Mouse (Mus musculus): ENCODE data around the gene Ylpm1. TPM values are rescaled to one million over a fixed set of nuclear protein-coding genes. Genes with fewer than 3 reads are reported as not detected.

The Ylpm1 gene
- polyA plus RNA-seq, 1 experiment from 2014 or later = 26.2 TPM

DNA sequence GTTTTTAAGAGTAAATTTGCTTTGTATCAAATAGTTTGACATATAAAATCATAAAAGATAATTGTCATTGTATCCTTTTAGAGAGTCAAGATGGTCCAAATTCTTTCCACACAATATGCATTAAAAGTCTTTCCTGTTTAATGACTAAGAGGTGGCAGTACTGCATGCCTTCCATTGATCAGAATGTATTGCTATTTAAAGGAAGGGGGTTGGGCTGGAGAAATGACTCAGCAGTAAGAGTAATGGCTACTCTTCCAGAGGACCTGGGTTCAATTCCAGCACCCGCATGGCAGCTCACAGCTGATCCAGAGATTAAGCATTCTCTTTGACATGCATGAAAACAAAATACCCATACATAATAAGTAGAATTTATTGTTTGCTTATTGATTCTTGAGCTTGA lies 25.9 kb downstream of the Ylpm1 start:
- H3K9ac ChIP-seq = no peak overlapping the region
- WGBS = 91% methylated on average over 1 of the region's 1 CpGs
- H3K9me3 ChIP-seq = no peaks in the 10 kb centered on the region
- peaks cover 13% of the 10 kb centered on the region; the same call in 1 of the 2 replicates for H3K36me3 ChIP-seq
- no peak overlapping the region for H3K4me3 ChIP-seq
- H3K4me2 ChIP-seq = no peak overlapping the region
- H3K27ac ChIP-seq = no peak overlapping the region
- H3K27me3 ChIP-seq = no peaks in the 10 kb centered on the region
- ATAC-seq (ENCODE audit: insufficient number of reproducible peaks, low FRiP score, low TSS enrichment, low read depth) = no peak
- H3K4me1 ChIP-seq = no peaks in the 10 kb centered on the region

DNA sequence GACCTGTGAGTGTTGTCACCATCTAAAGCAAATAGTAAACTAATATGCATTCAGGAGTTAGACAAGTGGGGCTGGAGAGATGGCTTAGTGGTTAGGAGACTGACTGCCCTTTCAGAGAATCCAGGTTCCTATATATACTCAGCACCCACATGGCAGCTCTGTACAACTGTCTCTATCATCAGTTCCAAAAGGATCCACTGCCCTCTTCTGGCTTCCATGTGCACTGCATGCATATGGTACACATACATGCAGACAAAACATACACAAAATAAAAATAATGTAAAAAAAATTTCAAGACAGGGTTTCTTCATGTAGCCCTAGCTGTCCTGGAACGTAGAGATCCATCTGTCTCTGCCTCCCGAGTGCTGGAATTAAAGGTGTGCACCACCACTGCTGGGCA lies 36.6 kb downstream of the Ylpm1 start:
- Histone ChIP-seq H3K4me3 (no peak overlapping the region), H3K36me3 (peaks cover 46% of the 10 kb centered on the region), H3K27ac (no peak overlapping the region), H3K4me1 (no peaks in the 10 kb centered on the region), H3K9ac (no peak overlapping the region), H3K4me2 (no peak overlapping the region), H3K27me3 (no peaks in the 10 kb centered on the region), H3K9me3 (no peaks in the 10 kb centered on the region)
- no peak for ATAC-seq (ENCODE audit: insufficient number of reproducible peaks, low FRiP score, low TSS enrichment, low read depth)
- 99% methylated on average over 2 of the region's 2 CpGs for WGBS

DNA sequence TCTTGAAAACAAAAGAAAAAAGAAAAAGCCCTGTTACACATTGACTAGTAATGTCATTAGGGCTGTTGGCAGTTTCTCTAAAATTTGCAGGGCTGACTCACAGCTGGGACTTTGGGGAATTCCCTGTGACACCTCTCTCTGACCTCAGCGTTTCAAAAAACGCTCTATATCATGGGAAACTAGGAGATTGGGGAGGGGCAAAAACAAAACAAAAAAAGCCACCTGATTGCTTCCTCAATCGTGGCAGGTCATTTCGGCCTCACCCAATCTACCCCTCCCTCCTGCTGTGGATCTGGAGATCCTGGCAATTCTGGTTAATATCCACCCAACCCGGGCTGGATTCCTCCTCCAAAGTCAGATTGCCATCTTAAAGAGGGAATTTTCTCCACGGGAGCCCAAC lies 55.1 kb downstream of the Ylpm1 start:
- Histone ChIP-seq H3K4me3 (no peak overlapping the region), H3K9me3 (no peaks in the 10 kb centered on the region), H3K36me3 (peaks cover 58% of the 10 kb centered on the region), H3K4me1 (no peaks in the 10 kb centered on the region), H3K4me2 (no peak overlapping the region), H3K27ac (no peak overlapping the region), H3K27me3 (no peaks in the 10 kb centered on the region), H3K9ac (no peak overlapping the region)
- no peak for ATAC-seq (ENCODE audit: insufficient number of reproducible peaks, low FRiP score, low TSS enrichment, low read depth)
- WGBS = 83% methylated on average over 6 of the region's 6 CpGs

GRCm38 (mm10) chr12:85071043-85071442 lies 74.9 kb downstream of the Ylpm1 start:
- no peak for ATAC-seq (ENCODE audit: insufficient number of reproducible peaks, low FRiP score, low TSS enrichment, low read depth)
- no peak overlapping the region for H3K4me3 ChIP-seq
- no peaks in the 10 kb centered on the region for H3K27me3 ChIP-seq
- no peaks in the 10 kb centered on the region for H3K9me3 ChIP-seq
- H3K4me1 ChIP-seq = no peaks in the 10 kb centered on the region
- no peak overlapping the region for H3K4me2 ChIP-seq
- no peak overlapping the region for H3K27ac ChIP-seq
- H3K36me3 ChIP-seq = peaks cover 46% of the 10 kb centered on the region
- H3K9ac ChIP-seq = no peak overlapping the region

- WGBS = 86% methylated on average over 3 of the region's 3 CpGs
- Histone ChIP-seq H3K27me3 (no peaks in the 10 kb centered on the region), H3K27ac (no peak overlapping the region), H3K36me3 (peaks cover 22% of the 10 kb centered on the region), H3K9me3 (no peaks in the 10 kb centered on the region), H3K4me2 (no peak overlapping the region), H3K9ac (no peak overlapping the region), H3K4me3 (no peak overlapping the region), H3K4me1 (no peaks in the 10 kb centered on the region)
- ATAC-seq (ENCODE audit: insufficient number of reproducible peaks, low FRiP score, low TSS enrichment, low read depth) = no peak
Measured at GRCm38 (mm10) chr12:85077100-85077499, 81.0 kb downstream of the Ylpm1 start.

GRCm38 (mm10) chr12:85084257-85084656 lies 88.1 kb downstream of the Ylpm1 start:
- Histone ChIP-seq H3K27ac (no peak overlapping the region), H3K27me3 (no peaks in the 10 kb centered on the region), H3K4me2 (no peak overlapping the region), H3K4me3 (no peak overlapping the region), H3K9me3 (no peaks in the 10 kb centered on the region), H3K4me1 (0 out of 2 replicates have a peak, but pooled peaks cover 4% of the 10 kb centered on the region), H3K36me3 (peaks cover 27% of the 10 kb centered on the region), H3K9ac (no peak overlapping the region)
- WGBS = 79% methylated on average over 2 of the region's 2 CpGs
- no peak for ATAC-seq (ENCODE audit: insufficient number of reproducible peaks, low FRiP score, low TSS enrichment, low read depth)

DNA sequence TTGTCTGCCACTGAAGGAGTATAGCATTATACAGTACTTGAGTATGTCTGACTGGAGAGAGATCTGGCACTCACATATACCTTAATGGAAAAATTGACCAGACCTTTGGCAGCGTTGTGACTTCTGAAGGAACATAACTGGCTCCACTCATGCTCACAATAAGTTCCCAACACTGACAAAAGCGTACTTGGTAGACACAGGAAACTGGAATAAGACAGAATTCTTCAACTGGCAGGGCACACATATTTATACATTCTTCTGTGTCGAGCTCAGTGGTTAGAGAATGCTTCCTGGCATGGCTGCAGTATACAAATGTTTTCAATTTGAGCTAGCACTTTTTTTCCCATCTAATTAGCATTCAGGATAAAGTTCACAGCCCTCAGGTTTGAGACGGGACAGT lies 88.8 kb downstream of the Ylpm1 start:
- ATAC-seq (ENCODE audit: insufficient number of reproducible peaks, low FRiP score, low TSS enrichment, low read depth) = no peak
- Histone ChIP-seq H3K4me1 (0 out of 2 replicates have a peak, but pooled peaks cover 4% of the 10 kb centered on the region), H3K9me3 (no peaks in the 10 kb centered on the region), H3K36me3 (peaks cover 32% of the 10 kb centered on the region), H3K27ac (no peak overlapping the region), H3K27me3 (no peaks in the 10 kb centered on the region), H3K4me2 (no peak overlapping the region), H3K9ac (no peak overlapping the region), H3K4me3 (no peak overlapping the region)
- 62% methylated on average over 4 of the region's 4 CpGs for WGBS

DNA sequence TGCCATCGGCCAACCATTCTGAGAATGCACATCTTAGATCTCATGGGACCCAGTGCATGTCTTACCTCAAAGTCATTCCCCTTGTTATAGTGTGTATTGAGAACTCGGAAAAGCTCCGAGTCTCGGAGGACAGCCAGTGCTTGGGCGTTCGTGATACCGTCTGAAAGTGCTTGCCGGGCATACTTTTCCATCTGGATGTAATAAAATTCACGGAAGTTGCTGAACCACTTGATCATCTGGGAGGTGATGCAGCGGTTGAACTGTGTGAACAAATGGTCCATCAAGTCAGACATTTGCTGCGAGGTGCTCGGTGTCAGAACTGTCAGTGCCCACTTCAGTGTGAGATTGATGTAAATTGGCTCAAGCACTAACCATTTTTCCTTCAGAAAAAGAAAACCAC lies 91.7 kb downstream of the Ylpm1 start:
- H3K4me2 ChIP-seq = no peak overlapping the region
- peaks cover 32% of the 10 kb centered on the region for H3K36me3 ChIP-seq
- H3K9ac ChIP-seq = no peak overlapping the region
- 44% methylated on average over 12 of the region's 12 CpGs for WGBS
- H3K27ac ChIP-seq = no peak overlapping the region
- H3K27me3 ChIP-seq = no peaks in the 10 kb centered on the region
- H3K4me1 ChIP-seq = 0 out of 2 replicates have a peak, but pooled peaks cover 4% of the 10 kb centered on the region
- H3K9me3 ChIP-seq = no peaks in the 10 kb centered on the region
- H3K4me3 ChIP-seq = no peak overlapping the region
- no peak for ATAC-seq (ENCODE audit: insufficient number of reproducible peaks, low FRiP score, low TSS enrichment, low read depth)

DNA sequence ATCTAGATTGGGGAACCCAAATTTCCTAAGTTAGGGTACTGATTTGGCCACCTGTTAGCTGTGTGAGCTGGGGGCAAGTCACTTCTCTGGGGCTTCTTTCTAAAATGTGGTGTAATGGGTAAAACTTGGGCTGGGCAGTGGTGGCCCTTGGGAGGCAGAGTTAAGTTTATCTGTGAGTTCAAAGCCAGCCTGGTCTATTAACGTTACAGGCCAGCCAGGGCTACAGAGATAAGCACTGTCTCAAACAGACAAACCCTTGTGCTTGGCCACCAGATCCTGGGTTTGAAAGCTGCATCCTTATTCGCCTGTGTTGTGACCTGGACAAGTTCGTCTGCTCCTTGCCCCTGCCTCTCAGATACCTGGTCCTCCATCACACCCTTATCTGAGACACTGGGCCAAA lies 95.1 kb downstream of the Ylpm1 start:
- Histone ChIP-seq H3K9ac (no peak overlapping the region), H3K9me3 (no peaks in the 10 kb centered on the region), H3K27ac (no peak overlapping the region), H3K4me1 (peaks cover 25% of the 10 kb centered on the region), H3K4me3 (no peak overlapping the region), H3K4me2 (no peak overlapping the region), H3K27me3 (no peaks in the 10 kb centered on the region), H3K36me3 (peaks cover 32% of the 10 kb centered on the region)
- no peak for ATAC-seq (ENCODE audit: insufficient number of reproducible peaks, low FRiP score, low TSS enrichment, low read depth)
- WGBS = 88% methylated on average over 3 of the region's 3 CpGs

DNA sequence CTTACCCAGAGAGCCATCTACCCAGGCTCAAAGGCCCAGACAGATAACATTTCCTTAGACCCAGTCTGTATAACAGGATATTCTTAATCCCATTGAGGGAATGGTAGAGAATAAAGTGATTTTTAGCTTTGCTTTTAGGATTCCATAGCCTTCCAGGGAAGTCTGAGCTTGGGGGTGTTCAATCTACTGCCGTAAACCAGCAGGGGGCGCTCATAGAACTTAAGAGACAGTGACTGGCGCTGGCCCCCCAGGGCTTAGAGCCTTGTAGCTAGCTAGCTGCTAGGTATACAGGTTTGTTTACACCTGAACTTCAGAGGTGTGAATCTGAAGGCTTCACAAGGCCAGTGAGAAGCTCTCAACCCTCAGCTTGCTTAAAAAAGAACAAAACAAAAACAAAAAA lies 96.1 kb downstream of the Ylpm1 start:
- Histone ChIP-seq H3K4me3 (no peak overlapping the region), H3K27ac (no peak overlapping the region), H3K27me3 (no peaks in the 10 kb centered on the region), H3K9ac (no peak overlapping the region), H3K9me3 (no peaks in the 10 kb centered on the region), H3K4me1 (peaks cover 29% of the 10 kb centered on the region), H3K4me2 (no peak overlapping the region), H3K36me3 (peaks cover 25% of the 10 kb centered on the region; the same call in 1 of the 2 replicates)
- 10% methylated on average over 3 of the region's 3 CpGs for WGBS
- ATAC-seq (ENCODE audit: insufficient number of reproducible peaks, low FRiP score, low TSS enrichment, low read depth) = no peak

- no peak overlapping the region for H3K4me3 ChIP-seq
- H3K27ac ChIP-seq = peak overlapping the region; percentile 57
- peak; percentile 33; the same call in 1 of the 2 replicates for ATAC-seq (ENCODE audit: insufficient number of reproducible peaks, low FRiP score, low TSS enrichment, low read depth)
- peak overlapping the region; percentile 20; the same call in 1 of the 2 replicates for H3K4me2 ChIP-seq
- no peaks in the 10 kb centered on the region for H3K27me3 ChIP-seq
- H3K4me1 ChIP-seq = peaks cover 25% of the 10 kb centered on the region
- H3K36me3 ChIP-seq = peaks cover 8% of the 10 kb centered on the region; the same call in 1 of the 2 replicates
- no peaks in the 10 kb centered on the region for H3K9me3 ChIP-seq
- no peak overlapping the region for H3K9ac ChIP-seq
- 16% methylated on average over 14 of the region's 14 CpGs for WGBS
Measured at GRCm38 (mm10) chr12:85094010-85094409, 97.9 kb downstream of the Ylpm1 start.

DNA sequence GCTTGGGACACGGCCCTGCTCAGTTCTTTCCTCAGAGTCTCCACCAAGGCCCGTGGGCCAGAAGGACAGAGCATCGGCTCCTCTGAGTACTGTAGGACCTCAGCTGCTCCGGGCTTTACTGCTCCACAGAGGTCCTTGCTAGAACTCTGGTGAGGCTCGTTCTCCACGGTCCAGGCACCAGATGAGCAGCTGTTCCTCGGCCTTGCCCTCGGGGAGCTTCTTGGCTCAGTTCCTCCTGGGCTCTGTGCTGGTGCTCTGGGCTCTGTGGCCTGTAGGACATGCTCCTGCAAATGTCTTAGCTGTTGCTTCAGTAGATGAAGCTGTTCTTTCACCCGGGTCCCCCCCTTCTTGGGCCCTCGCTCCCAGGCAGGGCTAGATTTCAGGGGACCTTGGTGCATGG lies 98.6 kb downstream of the Ylpm1 start:
- Histone ChIP-seq H3K9ac (no peak overlapping the region), H3K36me3 (peaks cover 1% of the 10 kb centered on the region; the same call in 1 of the 2 replicates), H3K9me3 (no peaks in the 10 kb centered on the region), H3K4me1 (peaks cover 25% of the 10 kb centered on the region), H3K27ac (peak overlapping the region; percentile 57; the same call in 1 of the 2 replicates), H3K4me3 (no peak overlapping the region), H3K4me2 (no peak overlapping the region), H3K27me3 (no peaks in the 10 kb centered on the region)
- ATAC-seq (ENCODE audit: insufficient number of reproducible peaks, low FRiP score, low TSS enrichment, low read depth) = no peak
- WGBS = 60% methylated on average over 10 of the region's 10 CpGs

DNA sequence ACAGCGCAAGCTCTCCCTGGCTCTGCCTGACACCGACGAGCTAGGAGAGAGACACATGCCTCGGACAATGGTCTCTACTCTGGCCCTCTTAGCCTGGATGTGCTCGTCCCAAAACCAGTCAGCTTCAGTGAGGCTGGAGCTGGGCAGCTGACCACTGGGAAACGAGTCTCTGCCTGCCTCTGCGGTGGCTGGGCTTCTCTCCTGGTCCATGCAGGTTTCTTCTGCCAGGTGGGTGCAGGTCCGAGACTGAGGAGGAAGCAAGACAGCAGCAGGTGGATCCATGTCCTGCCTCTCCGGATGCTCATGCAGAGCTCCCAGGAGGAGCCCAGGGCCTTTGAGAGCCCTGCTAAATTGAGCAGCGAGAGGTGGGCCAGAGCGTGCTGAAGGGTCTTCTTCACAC lies 99.0 kb downstream of the Ylpm1 start:
- no peak for ATAC-seq (ENCODE audit: insufficient number of reproducible peaks, low FRiP score, low TSS enrichment, low read depth)
- Histone ChIP-seq H3K9me3 (no peaks in the 10 kb centered on the region), H3K27me3 (no peaks in the 10 kb centered on the region), H3K36me3 (no peaks in the 10 kb centered on the region), H3K9ac (no peak overlapping the region), H3K27ac (peak overlapping the region; percentile 57; the same call in 1 of the 2 replicates), H3K4me1 (peaks cover 25% of the 10 kb centered on the region), H3K4me2 (no peak overlapping the region), H3K4me3 (no peak overlapping the region)
- 83% methylated on average over 11 of the region's 11 CpGs for WGBS
